Mouse (Mus musculus): Measurements from ENCODE around the gene Il20ra. TPM values are rescaled to one million over a fixed set of nuclear protein-coding genes. Genes with fewer than 3 reads are reported as not detected.

Gene Il20ra
- 0.34 TPM for polyA plus RNA-seq (2014; fragmentation: Illumina TruSeq; extraction: RNeasy Lipid Tissue Mini Kit (QIAGEN cat#74804))

DNA sequence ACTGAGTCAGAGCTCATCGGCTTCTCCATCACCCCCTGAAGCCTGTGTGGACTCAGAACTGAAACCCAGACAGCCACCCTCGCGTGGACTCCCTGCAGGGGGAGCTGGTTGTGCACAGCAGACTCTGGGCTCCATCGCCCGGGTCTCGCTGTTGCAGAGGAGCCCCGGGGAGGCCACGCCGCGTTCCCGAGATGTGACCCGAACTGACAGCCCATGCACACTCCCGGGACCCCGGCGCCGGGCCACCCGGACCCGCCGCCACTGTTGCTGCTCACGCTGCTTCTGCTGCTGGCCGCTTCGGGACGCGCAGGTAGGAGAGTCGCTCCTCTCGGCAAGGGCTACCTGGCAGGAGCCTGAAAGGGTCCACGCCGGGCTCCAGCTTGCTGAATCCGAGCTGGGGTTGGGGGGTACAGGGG, at the start of gene Il20ra:
TSS of gene Il20ra (plus strand) at position 150 of the 416 bp plus-strand sequence.

Other genes starting within 250 kb of the Il20ra start
- gene Ifngr1, start 120.6 kb upstream of the Il20ra start, polyA plus RNA-seq (2014; fragmentation: Illumina TruSeq; extraction: RNeasy Lipid Tissue Mini Kit (QIAGEN cat#74804)) = 90.5 TPM
- 0.34 TPM for gene Il22ra2, start 90.6 kb upstream of the Il20ra start, polyA plus RNA-seq (2014; fragmentation: Illumina TruSeq; extraction: RNeasy Lipid Tissue Mini Kit (QIAGEN cat#74804))
- gene Slc35d3, start 138.9 kb downstream of the Il20ra start, polyA plus RNA-seq (2014; fragmentation: Illumina TruSeq; extraction: RNeasy Lipid Tissue Mini Kit (QIAGEN cat#74804)) = 0.29 TPM
- 15.7 TPM for gene Pex7, start 195.1 kb downstream of the Il20ra start, polyA plus RNA-seq (2014; fragmentation: Illumina TruSeq; extraction: RNeasy Lipid Tissue Mini Kit (QIAGEN cat#74804))
- gene Map3k5, start 221.9 kb downstream of the Il20ra start, polyA plus RNA-seq (2014; fragmentation: Illumina TruSeq; extraction: RNeasy Lipid Tissue Mini Kit (QIAGEN cat#74804)) = 47.7 TPM